Mouse (Mus musculus) cerebellum, adult 18-20 months (tissue): ENCODE results near the gene Hhat.

Experiments used
- DNase-seq, 2 experiments: peaks; one replicate each; pipeline ENCODE4 v3.0.0; 2021

The Hhat gene

DNA sequence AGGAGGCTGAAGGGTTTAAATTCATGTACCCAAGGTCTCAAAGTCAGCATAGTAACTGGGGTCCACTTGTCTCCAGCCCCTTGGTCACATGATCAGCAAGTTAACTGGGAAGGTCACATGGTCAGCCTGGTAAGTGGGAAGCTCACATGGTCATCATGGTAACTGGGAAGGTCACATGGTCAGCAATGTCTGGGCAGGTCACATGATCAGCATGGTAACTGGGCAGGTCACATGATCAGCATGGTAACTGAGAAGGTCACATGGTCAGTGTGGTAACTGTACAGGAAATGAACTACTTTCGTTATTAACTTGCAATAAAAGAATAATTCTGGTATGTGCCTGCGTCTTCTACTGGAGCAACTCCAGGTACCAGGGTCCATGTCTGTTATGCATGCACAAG, 29.1 kb downstream of the Hhat start:
- no peak for DNase-seq

DNA sequence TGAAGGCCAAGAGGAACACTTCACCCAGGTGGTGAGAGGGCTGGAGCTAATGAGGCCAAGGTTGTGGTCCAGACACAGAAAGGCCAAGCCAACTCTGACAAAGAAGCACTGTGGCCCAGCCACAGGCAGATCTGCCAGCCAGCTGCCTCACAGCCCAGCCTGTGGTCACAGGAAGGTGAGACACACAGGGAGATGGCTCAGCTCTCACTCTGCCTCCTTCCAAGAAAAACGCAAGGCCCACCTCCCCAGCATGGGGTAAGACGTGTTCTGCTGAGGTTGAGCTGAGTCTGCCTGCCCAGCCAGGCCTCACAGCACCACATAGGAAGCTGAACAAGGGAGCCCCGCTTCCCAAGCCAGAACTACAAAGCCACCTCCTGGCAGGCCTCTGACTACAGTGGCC, 34.5 kb downstream of the Hhat start:
- DNase-seq = peak; percentile 9 to 10

DNA sequence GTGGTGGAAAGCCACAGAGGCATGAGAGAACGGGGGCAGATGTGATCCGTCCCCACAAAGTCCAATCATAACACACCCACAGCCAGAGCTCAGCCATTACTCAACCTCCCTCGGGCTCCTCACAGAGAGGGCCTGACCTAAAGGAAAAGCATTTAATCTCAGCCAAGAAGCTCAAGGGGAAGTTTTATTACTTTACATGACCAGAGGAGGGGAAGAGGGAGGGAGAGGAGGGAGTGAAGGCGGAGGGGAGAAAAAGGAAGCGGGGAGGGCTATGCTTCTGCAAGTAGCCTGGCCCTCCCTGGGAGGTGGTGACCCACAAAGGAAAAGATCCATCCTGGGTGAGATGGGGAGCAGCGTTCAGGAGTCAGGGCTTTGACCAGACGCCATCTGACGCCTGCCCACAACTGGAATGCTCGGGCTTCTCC, 35.0 kb downstream of the Hhat start:
- no peak for DNase-seq

DNA sequence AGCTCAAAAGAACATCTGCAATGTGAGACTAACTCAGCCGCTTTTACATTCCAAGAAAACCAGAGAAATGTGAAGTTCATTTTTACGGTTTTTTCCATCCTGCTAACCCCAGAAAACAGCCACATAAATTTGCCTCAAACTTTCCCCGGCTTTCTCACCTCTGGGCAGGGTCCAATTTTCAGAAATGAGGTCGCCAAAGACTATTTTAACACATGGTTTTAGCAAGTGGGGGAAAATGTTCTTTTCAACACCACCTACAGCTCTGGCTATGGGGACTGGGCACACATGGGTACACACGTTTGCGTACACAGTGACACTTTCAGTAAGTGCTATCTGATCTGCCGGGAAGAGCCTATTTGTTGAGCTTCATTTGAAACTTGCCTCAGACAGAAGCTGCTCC, 40.5 kb downstream of the Hhat start:
- no peak for DNase-seq

DNA sequence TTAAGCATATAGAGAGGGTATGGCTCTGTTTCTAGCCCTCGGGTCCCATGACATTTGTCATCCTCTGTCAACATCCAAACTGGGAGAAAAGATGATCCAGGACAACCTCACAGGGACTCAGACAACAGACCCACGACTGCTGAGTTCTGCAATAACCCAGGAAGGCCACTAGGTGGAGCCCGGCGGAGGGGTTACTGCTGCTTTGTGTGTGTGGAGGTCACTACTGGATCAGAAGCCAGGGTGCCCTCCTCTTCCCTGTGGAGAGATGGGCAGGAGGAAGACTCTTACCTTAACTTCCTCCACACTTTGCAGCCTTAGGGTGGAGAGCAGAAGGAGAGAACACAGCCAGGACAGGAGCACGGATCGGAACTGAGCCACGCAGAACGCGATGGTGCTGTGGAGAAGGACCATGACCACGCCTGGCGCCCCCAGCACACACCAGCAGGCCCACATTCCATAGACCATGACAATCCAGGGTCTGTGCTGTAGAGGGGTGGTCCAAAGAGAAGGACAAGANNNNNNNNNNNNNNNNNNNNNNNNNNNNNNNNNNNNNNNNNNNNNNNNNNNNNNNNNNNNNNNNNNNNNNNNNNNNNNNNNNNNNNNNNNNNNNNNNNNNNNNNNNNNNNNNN, 43.9 kb downstream of the Hhat start:
- peak; percentile 67 to 74 for DNase-seq

DNA sequence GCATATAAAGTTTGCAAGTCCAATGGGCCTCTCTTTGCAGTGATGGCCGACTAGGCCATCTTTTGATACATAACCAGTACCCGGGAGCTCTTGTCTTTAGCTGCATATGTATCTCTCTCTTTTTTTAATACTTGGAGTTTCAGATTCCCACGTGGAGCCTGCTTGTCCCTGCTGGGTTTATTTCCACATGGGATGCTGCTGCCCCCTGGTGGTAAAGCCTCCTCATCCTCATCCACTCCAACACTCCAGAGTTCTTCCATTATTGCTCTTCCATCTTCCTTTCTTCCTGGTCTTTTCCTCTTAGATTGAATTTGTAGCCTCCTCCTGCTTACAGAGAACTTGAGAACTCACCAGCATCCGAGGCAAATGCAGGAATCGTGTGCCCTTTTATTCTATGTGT, 48.9 kb downstream of the Hhat start:
- peak; percentile 63 to 69 for DNase-seq

DNA sequence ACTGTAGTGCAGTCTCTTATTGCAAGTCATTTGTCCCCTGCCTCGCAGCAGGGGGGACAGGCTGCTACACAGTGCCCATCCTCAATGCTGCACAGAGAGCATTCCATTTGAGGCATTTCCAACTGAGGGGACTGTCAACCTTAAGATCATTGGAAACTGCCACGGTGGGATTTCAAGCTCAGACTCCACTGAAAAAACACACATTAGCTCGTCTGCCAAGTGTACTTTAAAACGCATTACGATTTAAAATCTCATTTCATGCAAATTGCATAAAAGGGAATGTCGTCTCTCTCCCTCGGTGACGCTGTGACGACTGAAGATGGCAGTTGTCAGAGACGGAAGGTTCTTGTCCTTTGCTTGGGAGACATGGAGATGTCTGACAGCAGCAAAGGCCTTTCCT, 50.9 kb downstream of the Hhat start:
- DNase-seq = no peak

DNA sequence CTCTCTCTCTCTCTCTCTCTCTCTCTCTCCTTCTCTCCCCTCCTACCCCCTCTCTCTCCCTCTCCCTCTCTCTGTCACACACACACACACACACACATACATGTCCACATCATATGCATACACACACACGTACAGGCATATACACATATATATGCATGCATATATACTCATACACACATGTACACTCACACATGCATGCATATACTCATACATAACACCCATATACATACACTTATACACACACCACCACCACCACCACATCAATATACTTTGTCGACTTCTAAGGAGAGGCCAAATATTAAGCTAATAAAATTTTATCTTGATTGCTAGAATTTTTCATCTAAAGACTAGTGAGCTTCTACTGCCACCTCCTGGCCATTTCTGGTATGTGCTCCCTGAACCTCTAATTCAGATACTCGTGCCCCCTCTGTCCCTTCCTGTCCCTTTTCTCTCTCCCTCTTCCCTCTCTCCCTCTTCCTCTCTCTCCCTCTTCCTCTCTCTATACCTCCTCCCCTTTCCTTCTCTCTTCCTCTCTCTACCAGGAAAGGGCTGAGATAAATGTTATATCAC, 59.2 kb downstream of the Hhat start:
- DNase-seq = peak; percentile 65 to 75

DNA sequence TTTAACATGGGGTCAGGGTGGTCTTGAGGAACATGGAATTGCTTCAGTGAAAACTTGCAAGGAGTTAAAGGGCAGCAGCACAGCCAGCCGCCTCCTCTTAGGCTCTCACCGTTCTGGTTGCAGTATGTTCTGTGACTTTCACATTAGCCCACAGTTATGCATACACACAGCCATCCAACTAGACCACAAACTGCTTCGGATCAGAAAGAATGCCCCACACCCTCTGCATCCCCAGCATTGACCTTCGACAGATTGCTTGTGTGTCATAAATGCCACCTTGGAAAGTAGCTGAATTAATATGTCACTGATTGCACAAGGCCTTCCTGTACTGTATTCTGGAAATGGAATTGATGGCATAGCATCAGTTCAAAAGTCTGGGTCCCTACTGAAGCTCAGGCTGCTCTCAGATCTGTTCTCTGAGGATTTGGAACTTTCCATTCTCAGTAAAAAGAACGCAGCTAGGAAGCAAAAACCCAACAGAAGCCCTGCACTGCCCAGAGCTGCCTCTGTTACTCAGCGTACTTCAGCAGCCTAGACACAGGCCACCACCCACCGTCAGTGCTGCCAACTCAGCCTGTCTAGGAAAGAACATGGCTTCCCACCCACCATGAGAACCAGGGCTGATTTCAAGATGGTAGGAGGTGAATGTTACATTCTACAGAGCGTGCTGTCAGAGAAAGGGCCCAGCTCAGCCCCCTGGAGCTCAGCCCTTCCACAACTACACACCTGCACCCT, 70.5 kb downstream of the Hhat start:
- DNase-seq = no peak

DNA sequence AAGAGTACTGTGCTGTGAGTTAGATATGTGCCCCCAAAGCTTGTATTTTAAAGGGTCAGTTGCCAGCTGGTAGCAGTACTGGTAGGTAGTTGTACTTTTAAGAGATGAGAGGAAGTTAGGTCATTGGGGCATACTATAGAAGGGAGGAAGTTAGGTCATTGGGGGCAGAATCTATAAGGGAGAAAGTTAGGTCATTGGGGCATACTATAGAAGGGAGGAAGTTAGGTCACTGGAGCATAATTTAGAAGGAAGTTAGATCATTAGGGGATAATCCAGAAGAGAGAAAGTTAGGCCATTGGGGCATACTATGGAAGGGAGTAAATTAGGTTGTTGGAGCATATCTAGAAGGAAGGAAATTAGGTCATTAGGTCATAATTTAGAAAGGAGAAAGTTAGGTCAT, 71.9 kb downstream of the Hhat start:
- no peak for DNase-seq

DNA sequence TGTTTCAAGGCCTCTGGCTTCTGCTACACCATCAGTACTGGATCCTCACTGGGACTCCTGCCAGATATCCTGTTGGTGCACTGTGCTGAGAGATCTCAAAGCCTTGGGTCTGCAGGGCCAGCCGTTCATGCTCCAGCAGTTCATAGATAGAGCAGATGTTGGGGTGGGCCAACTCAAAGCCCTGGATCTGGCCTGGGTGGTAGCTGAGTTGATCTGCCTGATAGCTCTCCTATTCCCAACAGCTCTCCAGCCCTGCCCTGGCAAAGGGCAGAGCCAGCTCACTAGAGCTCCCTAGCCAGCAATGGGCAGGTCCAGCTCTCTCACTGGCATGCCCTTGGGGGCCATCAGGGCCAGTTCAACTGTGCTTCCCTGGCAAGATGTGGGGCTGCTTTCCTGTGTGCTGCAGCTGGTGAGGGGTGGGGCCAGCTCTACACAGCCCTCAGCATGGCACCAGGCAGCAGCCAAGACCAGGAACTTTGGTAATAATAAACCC, 74.6 kb downstream of the Hhat start:
- DNase-seq = peak in 1 of 2 experiments; percentile 7

DNA sequence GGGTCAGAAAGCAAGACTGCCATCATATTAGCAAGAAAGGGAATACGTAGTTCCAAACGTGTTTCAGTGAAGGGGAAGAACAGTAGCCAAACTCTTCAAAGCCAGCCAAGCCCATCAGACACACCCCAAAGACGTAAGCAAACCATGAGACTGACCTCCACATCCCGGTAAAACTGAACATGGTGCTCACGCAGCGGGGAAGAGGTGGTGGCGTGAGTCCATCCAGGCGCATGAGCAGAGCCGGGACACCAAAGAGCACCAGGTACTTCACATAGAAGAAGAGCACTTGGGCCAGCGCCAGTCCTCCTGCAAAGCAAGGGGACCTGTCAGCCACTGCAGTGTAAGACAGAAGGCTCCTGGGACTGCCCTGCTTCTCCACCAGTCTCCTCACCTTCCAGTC, 77.4 kb downstream of the Hhat start:
- DNase-seq = no peak

DNA sequence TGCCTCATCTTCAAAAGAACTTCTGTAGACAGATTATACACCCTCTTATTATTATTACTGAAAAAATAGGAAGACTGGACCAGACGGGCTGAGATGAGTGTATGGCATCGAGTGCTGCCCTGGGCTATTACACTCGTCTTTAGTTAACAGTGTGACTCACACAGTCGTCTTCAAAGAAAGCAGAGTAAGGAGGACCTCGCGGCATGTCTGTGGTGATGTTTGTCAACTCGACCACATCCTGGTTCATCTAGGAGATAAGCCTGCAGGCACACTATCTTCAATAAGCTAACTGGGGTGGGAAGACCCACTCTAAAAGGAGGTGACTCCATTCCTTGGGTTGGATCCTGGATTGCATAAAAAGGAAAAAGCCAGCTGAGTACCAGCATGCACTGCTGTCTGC, 78.0 kb downstream of the Hhat start:
- no peak for DNase-seq

DNA sequence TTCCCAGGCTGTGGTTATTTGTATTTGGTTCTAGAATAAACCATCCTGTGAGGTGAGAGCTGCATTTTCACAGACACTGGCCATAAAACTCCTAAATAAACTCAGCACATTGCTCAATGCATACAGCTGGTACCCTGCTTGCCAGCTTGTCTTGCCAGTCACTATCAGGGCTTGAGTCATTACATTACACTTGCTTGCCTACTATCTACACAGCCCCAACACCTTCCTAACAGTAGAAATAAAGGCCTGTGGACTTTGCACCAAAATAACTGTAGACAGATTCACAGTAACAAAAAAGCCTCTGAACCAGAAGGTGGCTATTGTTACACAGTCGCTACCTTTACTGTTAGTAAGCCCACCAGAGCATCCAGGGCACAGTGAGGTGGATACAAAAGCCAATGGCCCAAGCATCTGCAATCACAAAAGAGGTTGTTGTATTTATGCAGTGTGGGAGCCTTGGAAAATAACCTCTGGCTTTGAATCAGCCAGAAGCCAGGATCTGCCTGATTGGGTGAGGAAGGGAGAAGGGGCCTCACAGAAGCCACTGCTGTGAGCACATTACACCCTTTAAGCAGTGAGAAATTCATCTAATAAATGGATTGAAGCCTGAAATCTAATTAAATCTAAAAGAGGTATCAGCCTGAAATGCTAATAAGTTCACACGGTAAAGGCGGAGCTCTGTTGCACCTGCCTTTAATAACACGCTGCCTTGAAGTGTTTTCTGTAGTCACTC, 88.6 kb downstream of the Hhat start:
- DNase-seq = no peak

DNA sequence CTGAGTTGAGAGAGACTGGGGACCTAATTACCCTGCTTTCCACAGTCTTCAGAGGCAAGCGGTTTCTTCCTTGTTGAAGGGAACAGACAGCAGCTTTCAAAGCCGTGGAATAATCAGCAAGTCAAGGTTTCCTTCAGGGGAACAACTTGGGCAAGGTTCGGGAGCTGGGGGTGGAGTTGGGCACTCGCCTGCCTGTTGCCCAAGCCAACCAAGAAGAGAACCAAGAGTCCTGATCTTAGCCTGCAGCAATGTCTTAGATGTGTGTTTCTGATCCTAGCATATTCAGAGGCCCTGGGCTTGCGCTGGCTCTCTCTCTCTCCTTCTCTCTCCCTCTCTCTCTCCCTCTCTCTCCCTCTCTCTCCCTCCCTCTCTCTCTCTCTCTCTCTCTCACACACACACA, 93.8 kb downstream of the Hhat start:
- DNase-seq = no peak

DNA sequence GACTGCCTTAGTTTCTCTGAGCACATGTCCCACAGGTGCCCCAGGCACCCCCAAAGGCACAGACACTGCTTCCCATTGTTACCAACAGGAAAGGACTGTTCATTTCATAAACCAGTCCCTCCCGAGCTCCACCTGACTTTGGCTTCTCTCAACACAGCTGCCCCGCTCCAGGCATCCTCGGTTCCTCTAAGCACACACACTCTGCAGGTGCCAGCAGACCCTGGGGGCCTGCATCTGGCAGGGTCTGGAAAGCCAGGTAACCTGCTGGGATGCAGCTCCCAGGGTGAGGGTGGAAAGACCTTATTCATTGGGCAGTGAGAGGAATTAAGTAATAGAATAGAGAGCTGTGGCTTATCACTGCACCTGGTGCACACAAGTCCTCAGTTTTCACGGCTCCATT, 107.4 kb downstream of the Hhat start:
- DNase-seq = no peak

DNA sequence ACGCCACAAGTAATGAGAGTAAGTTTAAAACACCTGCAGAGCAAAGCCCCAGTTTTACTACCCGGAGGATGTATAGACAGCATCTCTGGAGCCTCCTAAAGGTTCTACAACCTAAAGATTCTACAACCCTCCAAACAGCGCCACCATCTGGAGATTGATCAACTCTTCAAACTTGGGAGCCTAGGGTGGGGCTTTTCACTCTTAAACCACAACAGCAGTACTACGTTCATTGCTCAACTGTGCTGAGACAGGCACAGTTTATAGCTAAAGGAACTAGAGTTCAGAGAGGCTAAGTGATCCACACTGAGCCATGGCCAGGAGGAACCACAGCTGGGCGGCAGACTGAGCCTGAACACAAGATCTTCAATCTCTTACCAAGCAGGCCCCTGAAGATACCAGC, 107.9 kb downstream of the Hhat start:
- no peak for DNase-seq

DNA sequence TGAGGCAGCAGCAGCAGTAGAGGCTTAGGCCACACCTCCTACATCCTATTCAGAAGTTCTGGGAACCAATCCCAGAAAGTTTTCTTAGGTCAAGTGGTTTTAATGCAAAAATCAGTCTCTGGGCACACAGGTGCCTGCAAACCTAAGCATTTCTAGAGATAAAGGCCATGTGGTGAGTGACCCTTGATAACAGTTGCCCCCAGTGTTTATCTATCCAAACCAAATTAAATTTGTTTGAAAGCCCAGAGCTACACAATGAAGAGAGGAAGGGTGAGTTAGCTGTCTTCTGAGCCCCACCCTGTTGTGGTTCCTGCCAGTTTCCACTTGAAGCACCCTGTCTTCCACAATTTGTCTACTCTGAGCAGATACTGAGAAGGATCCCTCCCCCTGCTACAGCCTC, 109.4 kb downstream of the Hhat start:
- DNase-seq = no peak

DNA sequence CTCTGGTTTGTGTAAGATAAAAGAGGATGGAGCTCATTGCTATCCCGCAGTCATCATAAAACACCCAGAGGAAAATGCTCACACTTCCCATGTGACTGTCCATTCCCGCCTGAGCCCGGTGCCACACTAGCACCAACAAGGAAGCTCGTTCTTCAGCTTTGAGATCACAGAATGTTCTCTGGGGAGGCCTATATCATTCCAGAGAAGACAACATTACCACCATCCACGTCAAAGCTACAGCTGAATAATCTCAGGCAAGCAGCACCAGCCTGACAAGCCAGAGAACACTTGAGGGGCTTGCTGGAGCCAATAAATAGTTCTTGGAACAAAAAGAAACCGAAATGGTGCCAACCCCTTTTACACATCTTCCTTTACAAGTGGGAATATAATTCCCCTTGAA, 113.6 kb downstream of the Hhat start:
- DNase-seq = no peak

DNA sequence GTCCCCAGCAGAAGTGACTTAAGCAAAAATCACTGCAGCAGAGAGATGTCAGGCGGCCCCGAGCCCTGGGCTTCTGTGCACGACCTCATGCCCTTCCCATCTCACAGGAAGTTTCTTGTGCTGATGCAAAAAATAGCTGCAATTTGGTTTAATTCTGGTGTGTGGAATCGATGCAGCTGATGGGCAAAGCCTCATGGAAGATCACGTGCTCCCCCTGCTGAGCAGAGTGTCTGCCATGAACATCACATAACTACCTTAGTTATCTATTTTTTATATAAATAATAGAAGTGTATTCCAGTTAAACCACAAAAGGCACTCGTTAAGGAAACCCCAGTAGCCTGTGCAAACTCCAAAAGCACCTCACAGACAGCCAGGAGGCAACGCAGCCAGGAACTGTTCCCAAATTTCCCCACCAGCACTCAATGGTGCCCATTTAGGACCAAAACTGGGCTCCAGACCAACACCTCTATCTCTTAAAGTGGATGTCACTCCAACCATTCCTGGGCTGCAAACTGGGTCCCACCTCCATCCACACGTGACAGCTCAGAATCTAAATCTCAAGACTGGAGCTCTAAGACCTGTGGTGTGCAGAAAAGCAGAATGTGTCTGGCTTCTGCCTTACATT, 118.9 kb downstream of the Hhat start:
- no peak for DNase-seq

DNA sequence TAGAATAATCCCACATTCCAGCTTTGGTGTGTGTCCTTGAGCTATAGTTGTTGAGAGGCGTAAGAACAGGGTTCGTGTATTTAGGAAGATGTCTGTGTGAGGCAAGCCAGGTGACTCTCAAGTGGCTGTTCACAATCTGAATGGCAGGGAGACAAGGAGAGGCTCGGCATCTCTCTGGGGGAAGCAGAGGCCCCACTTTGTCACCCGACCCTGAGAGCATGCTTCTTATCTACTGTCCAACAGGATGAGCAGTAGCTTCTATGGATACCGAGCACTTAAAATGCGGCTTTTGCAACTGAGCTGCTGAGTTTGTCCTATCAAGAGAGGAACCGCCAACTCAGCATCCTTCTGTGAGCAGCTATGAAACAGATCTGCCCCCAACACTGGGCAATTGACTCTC, 120.4 kb downstream of the Hhat start:
- no peak for DNase-seq

DNA sequence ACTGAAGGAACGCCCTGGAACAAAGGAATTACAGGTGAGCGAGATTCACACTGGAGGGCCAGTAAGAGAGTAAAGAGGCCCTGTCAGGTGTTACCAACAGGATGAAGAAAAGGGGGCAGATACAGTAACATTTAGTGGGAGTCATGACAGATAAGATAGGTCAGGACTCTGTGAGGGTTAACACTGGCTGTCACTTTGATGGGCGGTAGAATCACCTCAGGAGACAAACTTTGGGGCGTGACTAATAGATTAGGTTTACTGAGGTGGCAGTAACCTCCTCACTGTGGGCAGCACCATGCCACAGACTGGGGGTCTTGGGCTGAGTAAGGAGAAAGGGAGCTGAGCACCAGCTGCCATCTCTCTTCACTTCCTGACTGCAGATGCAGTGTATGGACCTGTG, 121.0 kb downstream of the Hhat start:
- DNase-seq = no peak

DNA sequence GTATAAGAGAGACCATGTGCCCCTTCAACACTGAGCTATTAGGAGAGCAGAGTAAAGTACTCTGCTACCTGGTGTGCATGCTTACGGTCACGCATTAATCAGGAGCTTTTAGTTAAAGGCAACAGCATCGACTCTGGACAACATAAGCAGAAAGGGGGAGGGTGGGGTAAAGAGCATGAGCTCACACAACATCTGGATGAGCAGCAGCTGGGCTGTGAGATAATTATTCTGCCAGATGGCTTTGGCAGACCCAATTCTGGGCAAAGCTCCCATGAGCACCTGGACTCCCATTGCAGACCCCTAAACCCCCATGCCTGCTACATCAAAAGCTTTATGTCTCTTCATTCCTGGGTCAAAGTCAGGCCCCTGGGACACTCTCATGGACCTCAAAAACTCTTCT, 121.8 kb downstream of the Hhat start:
- no peak for DNase-seq
